Mouse (Mus musculus) E14TG2a.4 (cell line): ENCODE data around the gene Eps8.

Experiments used
- CTCF ChIP-seq: conservative IDR thresholded peaks from 2 replicates; pipeline ENCODE4 v1.5.1; 2014; ENCODE audit warnings: low read length
- NANOG ChIP-seq: IDR thresholded peaks from 2 replicates; pipeline ENCODE4 v1.6.1; 2014; ENCODE audit warnings: borderline replicate concordance, low read length, mixed read lengths

GRCm38 (mm10) chr6:137541216-137542176 is 113.2 kb downstream of the Eps8 start:
- TF ChIP-seq NANOG = no peak
- TF ChIP-seq CTCF = no peak
